Mouse (Mus musculus) liver, adult 2 months (tissue): Measurements from ENCODE around the gene Usp3.

Experiments
- CTCF ChIP-seq: fragments of 200-500 bp; IDR thresholded peaks from 2 replicates; pipeline ENCODE4 v1.5.1; 2011; ENCODE audit warnings: low read depth, low read length, control low read depth
- POLR2A ChIP-seq: fragments of 200-500 bp; IDR thresholded peaks from 2 replicates; pipeline ENCODE4 v1.6.1; 2011; ENCODE audit warnings: low read length, control low read depth; ENCODE audit not compliant: insufficient read depth; ENCODE audit errors: extremely low read depth

DNA sequence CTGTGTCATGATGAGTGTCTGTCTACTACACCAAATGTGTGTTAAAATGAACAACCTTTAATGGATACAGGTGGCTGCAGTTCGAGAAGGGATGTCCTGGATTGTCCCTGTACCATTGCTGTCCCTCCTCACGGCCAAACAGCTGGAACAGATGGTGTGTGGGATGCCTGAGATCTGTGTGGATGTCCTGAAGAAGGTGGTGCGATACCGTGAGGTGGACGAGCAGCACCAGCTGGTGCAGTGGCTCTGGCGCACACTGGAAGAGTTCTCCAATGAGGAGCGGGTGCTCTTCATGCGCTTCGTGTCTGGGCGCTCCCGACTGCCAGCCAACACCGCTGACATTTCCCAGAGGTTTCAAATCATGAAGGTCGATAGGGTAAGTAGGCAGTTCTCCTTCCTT is 88.4 kb downstream of the Usp3 start:
- TF ChIP-seq CTCF: no peak
- TF ChIP-seq POLR2A: no peak
